Mouse (Mus musculus) gastrocnemius, adult 8-10 months (tissue): ENCODE data around the gene Mxra7. TPM values are rescaled to one million over a fixed set of nuclear protein-coding genes. Genes with fewer than 3 reads are reported as not detected.

Experiments
- DNase-seq, 2 experiments: peaks; one replicate each; pipeline ENCODE4 v3.0.0; 2022; ENCODE audit warnings: low spot score in 2 of 2
- total RNA-seq, 4 experiments: library from RNA; stranded (reverse); gene quantifications; 2 replicates each; pipeline ENCODE4 v1.2.4; 2022

Mxra7 gene
- total RNA-seq, 4 experiments from 2014 or later = 5.4 to 9.4 (median 8.1) TPM

DNA sequence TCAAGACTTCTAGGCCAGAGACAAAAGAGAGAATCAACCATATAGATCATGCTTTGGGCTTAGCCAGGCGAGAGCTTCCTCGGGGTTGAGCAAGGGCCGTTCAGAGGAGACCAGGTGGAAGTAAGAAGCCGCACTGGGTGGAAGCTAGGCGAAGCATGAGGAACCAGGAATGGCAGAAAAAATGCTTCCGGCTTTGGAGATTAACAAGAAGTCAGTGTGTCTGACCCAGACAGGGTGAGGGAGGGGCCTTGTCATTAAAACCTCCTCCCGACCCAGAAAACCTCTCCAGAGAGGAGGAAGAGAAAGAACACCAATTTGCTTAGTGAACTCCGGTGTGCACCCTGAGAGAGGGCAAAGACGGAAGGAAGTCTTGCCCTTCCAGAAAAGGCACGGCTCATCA is 43.6 kb downstream of the Mxra7 start:
- DNase-seq = no peak

DNA sequence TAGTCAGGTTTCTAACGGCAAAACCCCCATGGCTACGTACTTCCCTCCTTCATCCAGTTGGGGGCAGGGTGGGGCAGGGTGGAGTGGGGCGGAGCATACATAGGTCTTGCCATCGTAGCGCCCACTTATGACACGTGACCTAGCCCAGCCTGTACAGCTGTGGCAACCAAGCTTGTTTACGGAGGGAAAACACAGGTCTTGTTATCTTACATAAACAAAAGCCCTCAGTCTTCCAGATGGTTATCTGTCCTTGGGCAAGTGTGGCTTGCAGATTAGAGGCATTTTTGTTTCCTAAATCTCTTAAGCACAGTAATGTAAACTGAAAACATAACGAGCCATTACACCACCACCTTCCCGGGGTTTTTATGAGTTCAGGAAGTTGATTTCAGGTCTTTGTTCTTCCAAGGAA is 45.1 kb downstream of the Mxra7 start:
- no peak for DNase-seq

DNA sequence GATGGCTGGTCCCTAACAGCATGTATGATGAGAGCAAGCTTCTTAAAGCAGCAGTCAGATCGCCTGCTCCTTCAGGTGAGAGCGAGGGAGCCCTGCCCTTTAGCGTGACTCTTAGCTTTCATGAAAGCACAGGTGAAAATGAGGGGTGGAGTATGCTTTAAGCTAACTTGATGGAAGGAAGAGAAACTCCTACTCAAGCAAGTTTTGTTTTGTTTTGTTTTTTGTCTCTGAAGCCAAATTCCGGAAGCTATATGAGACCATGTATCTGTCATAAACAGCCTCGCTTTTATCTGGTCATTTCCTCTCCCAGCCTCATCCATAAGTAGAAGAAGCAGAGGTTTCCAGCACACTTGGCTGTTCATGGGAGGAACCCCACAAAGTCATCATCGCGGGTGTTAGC is 52.4 kb downstream of the Mxra7 start, which contains the start of gene St6galnac1:
Gene St6galnac1, minus strand, starts transcription at position 101 of the 400 bp plus-strand sequence.
- DNase-seq = no peak

DNA sequence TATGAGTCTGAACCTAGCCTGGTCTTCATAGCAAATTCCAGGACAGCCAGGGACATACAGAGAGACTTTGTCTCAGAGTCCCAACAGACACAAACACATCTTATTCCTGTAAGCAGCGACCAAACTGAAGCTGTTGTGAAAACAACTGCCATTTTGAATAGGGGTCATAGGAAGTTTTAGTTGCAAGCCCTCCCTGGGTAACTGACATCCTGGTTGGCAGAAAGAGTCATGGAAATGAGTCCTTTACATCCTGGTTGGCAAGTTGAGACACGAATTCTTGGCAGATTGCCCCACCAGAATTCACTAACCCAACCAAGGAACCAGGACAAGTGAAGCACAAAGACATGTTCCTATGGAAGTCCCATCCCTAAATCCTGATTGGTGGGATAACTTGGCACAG is 54.6 kb downstream of the Mxra7 start:
- DNase-seq = no peak

DNA sequence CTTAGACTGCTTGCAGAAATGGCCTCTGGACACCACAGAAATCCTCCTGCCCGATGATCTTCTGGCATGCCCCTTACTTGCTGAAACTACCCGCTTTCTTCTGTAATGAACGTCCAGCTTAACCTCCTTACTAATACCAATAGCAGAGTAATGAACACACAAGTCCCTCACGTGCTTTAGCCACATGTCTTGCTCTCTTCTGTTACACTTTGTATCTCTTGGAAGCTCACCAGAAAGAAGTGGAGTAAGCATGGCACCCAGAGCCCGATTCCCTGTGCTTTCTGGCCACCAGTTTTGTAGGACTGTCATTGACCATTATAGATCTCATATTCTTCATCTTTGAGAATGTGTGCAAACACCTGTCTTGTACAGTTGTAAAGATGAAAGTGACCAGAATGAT is 58.0 kb downstream of the Mxra7 start:
- DNase-seq = no peak

DNA sequence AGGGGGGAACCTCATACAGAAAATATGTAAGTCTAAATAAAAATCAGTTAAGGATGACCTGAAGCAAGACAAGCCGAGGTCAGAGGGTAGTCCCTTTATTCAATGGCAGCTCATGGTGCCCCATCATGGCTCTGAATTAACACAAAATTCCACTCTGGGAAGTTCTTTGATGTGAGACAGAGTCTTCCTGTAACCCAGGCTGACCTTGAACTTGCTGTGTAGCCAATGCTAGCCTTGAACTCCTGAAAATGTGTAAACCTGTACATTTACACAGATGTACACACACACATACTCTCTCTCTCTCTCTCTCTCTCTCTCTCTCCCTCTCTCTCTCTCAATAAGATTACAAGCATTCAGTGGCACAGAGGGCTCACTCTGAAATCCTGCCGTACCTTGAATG is 62.9 kb downstream of the Mxra7 start:
- no peak for DNase-seq

DNA sequence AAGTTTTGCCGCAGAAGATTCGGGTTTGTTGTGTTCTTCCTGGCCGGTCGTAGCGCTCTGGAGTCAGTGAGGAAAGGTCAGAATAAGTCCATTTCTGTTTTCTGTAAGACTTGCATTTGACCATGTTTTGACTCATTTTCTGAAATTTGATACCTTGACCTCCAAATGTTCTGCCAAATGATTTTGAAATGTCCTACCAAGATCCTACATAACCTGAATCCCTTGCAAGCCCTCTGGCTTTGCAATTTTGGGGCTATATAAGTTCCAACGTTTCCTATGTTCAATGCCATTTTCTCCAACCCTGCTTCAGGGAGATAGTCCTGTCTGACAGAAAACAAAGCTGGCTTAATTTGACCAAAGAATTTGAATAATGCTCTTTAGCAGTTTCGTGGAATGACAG is 63.5 kb downstream of the Mxra7 start:
- no peak for DNase-seq

DNA sequence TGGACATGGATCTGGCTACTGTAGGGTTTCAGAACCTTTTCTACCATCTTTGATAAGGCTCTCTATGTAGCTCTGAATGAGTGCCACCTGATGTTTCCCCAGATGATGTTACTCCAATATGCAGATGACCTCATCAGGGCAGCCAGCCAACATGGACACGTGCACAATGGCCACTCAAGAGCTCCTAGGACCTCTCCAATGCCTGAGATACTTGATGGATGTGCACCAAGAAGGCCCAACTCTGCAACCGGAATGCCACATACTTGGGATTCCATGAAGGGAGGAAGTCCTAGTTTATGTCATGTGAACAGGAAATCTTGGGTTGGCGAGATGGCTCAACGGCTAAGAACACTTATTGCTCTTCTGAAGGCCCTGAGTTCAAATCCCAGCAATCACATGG is 72.7 kb downstream of the Mxra7 start:
- no peak for DNase-seq

DNA sequence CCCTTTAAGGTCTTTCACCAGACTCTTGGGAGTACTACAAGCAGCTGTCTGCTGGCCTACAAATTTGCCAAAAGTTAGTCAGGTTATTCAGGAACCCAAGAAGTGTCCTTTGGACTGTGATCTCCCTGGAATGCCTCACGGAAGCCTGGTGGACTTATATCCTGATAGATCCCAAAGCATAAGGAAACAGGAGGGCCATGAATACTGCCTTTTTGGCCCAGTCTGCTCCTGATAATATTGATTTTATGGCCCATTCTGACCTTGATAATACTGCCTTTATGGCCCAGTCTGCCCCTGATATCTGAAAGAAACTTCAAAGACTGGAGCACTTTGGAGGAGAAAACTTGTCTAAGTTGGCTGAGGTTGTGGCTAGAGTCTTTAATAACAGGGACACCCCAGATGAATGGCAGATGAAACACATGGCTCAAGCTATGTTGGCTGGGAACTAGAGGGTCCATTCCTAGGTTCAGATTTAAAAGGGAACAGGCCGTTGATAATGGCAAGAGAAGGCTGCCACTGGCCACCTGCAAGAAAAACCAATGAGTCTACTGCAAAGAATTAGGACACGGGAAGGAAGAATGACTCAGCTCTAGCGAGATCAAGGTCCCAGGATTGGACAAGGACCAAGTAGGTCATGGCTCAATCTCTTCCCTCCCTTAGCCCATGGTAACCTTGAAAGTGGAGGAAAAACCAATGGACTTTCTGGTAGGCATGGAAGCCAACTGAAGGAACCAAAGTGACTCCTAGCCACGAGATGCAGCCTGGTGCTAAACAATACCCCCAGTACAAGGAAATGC is 74.0 kb downstream of the Mxra7 start:
- DNase-seq = no peak

Other genes with a start within 250 kb of the Mxra7 start
- 10 to 100 TPM; 22.4 to 27.6 (median 22.5) TPM for gene Ube2o, start 246.6 kb downstream of the Mxra7 start, total RNA-seq
- not detected for gene Aanat, start 241.6 kb downstream of the Mxra7 start, total RNA-seq
- gene Rhbdf2, start 201.0 kb downstream of the Mxra7 start, total RNA-seq = 10 to 100 TPM; 10.6 to 19.9 (median 11.2) TPM
- under 1 TPM in 2 of 4 experiments, not detected in 2; 0.29 to 0.51 TPM for gene Prcd, start 174.5 kb downstream of the Mxra7 start, total RNA-seq
- 10 to 100 TPM in 2 of 4 experiments, 1 to 10 TPM in 2; 6.4 to 14.4 (median 10.1) TPM for gene Cygb, start 173.7 kb downstream of the Mxra7 start, total RNA-seq
- gene St6galnac1, start 52.5 kb downstream of the Mxra7 start, total RNA-seq = not detected
- gene Mettl23, start 15.2 kb upstream of the Mxra7 start, total RNA-seq = 10 to 100 TPM; 44.9 to 48.8 (median 45.4) TPM
- 10 to 100 TPM; 17.7 to 27.2 (median 21.4) TPM for gene Jmjd6, start 15.4 kb upstream of the Mxra7 start, total RNA-seq
- gene Mfsd11, start 24.4 kb upstream of the Mxra7 start, total RNA-seq = 10 to 100 TPM; 21.7 to 23.9 (median 22.7) TPM
- gene Srsf2, start 25.0 kb upstream of the Mxra7 start, total RNA-seq = 10 to 100 TPM; 63.8 to 81.3 (median 70.7) TPM
- not detected for gene Mgat5b, start 90.8 kb upstream of the Mxra7 start, total RNA-seq